17 mouse cellular contexts compared by ENCODE assay signal in genomic region chr1:63794326-63794725, GRCm38 (mm10). TPM values are rescaled to one million over a fixed set of nuclear protein-coding genes. Genes with fewer than 3 reads are reported as not detected.
"Had no signal": no experiment of that assay in that cellular context is flagged by ENCODE, and none has a peak within 500 bp of the region (broad histone marks: within the 10 kb centered on the region; RNA-seq: fewer than 3 reads in every experiment).

No protein-coding gene starts in this region.

- H3K9me3 ChIP-seq: limb, embryonic 12.5 days; liver, embryonic 13.5 days; midbrain, embryonic 12.5 days; stomach, embryonic 15.5 days had no signal

- H3K27ac ChIP-seq: layer of hippocampus, adult 2 months; limb, embryonic 12.5 days; liver, embryonic 13.5 days; macrophage; midbrain, embryonic 12.5 days; stomach, embryonic 15.5 days had no signal

- DNase-seq: kidney, postnatal 10 days; kidney, postnatal 4 days; liver; liver, embryonic 13.5 days; liver, postnatal 0 days; right cerebral cortex, postnatal 14 days; thymus, adult 2 months; thymus, postnatal 36 days had no signal

- H3K27me3 ChIP-seq: liver, embryonic 13.5 days; midbrain, embryonic 12.5 days; stomach, embryonic 15.5 days had no signal

- H3K36me3 ChIP-seq: limb, embryonic 12.5 days; liver, embryonic 13.5 days; midbrain, embryonic 12.5 days; stomach, embryonic 15.5 days had no signal

- H3K4me2 ChIP-seq: limb, embryonic 12.5 days; liver, embryonic 13.5 days; midbrain, embryonic 12.5 days; stomach, embryonic 15.5 days had no signal

- H3K9ac ChIP-seq: limb, embryonic 12.5 days; liver, embryonic 13.5 days; liver, postnatal 0 days; midbrain, embryonic 12.5 days; stomach, embryonic 15.5 days had no signal

- ATAC-seq: liver, postnatal 0 days; midbrain, embryonic 16.5 days had no signal

- H3K4me1 ChIP-seq: limb, embryonic 12.5 days; liver, embryonic 13.5 days; midbrain, embryonic 12.5 days; stomach, embryonic 15.5 days had no signal

- H3K4me3 ChIP-seq: layer of hippocampus, adult 2 months; limb, embryonic 12.5 days; liver, embryonic 13.5 days; midbrain, embryonic 12.5 days; stomach, embryonic 15.5 days had no signal

RNA-seq across cellular contexts. Expression of gene 4933402D24Rik, which starts 25.3 kb away (rescaled TPM):
- total RNA-seq: layer of hippocampus, adult 2 months; megakaryocyte-erythroid progenitor cell, adult 5-6 weeks had no signal
- polyA plus RNA-seq: liver, embryonic 13.5 days; liver, postnatal 0 days; lung, embryonic 16.5 days; macrophage; spleen, adult 2 months; thymus, adult 2 months had no signal
